Mouse (Mus musculus): ENCODE measurements around the gene Gm4707.

- TF ChIP-seq ZNF384 (IDR thresholded peaks at IDR 0.05; ENCODE audit: low read depth, low read length) = no peak
- no peak for TF ChIP-seq ZC3H11A (IDR thresholded peaks at IDR 0.05; ENCODE audit: borderline replicate concordance, low read depth, low read length)
- TF ChIP-seq HCFC1 (IDR thresholded peaks at IDR 0.05; ENCODE audit: borderline replicate concordance, insufficient read depth, low read length) = no peak
- no peak for TF ChIP-seq MAFK (IDR thresholded peaks at IDR 0.05; ENCODE audit: insufficient read depth, low read depth, low read length)
Observed at GRCm38 (mm10) chr17:71490666-71491331, 31.1 kb upstream of the Gm4707 start.

All from ES-E14 (cell line).